Mouse (Mus musculus): ENCODE measurements around the gene Tmem163.

DNA sequence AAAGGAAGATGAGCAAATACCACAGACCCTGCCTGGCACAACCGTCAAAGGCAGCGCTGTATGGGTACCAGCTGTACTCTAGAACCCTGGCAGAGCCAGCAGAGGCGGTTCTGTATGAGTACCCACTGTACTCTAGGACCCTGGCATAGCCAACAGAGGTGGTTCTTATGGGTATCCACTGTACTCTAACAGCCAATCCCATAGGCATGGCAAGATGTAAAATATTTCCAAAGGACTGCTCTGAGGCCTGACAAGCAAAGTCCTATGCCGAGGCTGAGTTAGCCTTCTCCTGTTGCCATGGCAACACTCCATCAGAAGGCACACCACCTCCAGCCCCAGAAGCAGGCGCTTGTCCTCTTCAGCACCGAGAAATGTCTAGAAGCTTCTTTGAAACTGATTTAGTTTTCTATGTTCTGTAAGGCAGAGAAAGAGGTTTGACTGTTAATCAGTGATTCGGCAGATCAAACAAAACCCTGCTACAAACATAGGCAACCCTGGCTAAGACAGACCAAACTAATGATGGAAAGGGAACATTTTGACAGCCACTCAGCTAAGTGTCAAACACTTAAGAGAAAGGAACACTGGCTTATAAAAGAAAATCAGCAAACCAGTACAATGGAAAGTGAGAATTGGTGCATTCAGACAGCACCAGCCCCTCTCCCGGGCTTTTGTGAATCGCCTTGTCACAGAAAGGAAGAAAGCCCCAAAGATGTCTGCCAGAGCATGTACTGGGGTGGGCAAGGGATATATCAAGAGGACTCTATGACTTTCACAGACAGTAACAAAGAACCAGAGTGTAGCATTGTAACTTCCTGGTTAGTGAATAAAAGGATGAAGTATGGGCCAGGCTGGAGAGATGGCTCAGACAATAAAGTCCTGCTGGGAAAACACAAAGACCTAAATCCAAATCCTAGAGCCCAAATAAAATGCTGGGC, 75.4 kb downstream of the Tmem163 start:
- TF ChIP-seq MAX (IDR thresholded peaks at IDR 0.05) (no peak), MYOD1 (IDR thresholded peaks at IDR 0.05; ENCODE audit: control insufficient read depth, insufficient read length, low read depth) (no peak), CTCF (IDR thresholded peaks at IDR 0.05; ENCODE audit: control insufficient read depth, insufficient read depth, insufficient read length) (no peak), CEBPB (IDR thresholded peaks at IDR 0.05; ENCODE audit: low read depth) (no peak), MYOG (IDR thresholded peaks at IDR 0.05; ENCODE audit: control insufficient read depth, extremely low read depth, insufficient read length) (no peak), USF1 (IDR thresholded peaks at IDR 0.05; ENCODE audit: low read depth) (no peak), FOSL1 (IDR thresholded peaks at IDR 0.05; ENCODE audit: insufficient read depth, low read length, poor library complexity, severe bottlenecking) (no peak)

Measured in C2C12 (cell line).